Mouse (Mus musculus) heart, embryonic 16.5 days (tissue): ENCODE results near the gene Anks3. TPM values are rescaled to one million over a fixed set of nuclear protein-coding genes. Genes with fewer than 3 reads are reported as not detected.

Experiments used
- ATAC-seq: fragments of 200-750 bp; cut with Nextera tagmentation; replicated peaks from 2 replicates; pipeline ENCODE4 v1.8.0; 2017; ENCODE audit warnings: moderate number of reproducible peaks; ENCODE audit not compliant: insufficient read depth, low FRiP score; ENCODE audit errors: extremely low read depth
- H3K27ac ChIP-seq: fragments of 300-500 bp; sonication (generic); 2 replicates; pipeline ENCODE4 v1.5.1; 2014; ENCODE audit warnings: mild to moderate bottlenecking, low read length, control low read depth, moderate library complexity
- H3K27me3 ChIP-seq: fragments of 300-500 bp; sonication (generic); 2 replicates; pipeline ENCODE4 v1.6.1; 2014; ENCODE audit warnings: low read length, mixed read lengths; ENCODE audit not compliant: control insufficient read depth, insufficient read depth
- H3K36me3 ChIP-seq: fragments of 300-500 bp; sonication (generic); 2 replicates; pipeline ENCODE4 v1.6.1; 2014; ENCODE audit not compliant: control insufficient read depth, insufficient read depth
- H3K4me1 ChIP-seq: fragments of 300-500 bp; sonication (generic); 2 replicates; pipeline ENCODE4 v1.6.1; 2014; ENCODE audit warnings: low read length, mixed read lengths; ENCODE audit not compliant: control insufficient read depth, insufficient read depth
- H3K4me2 ChIP-seq: fragments of 300-500 bp; sonication (generic); 2 replicates; pipeline ENCODE4 v1.6.1; 2014; ENCODE audit warnings: low read depth, mild to moderate bottlenecking, control low read depth, low read length
- H3K4me3 ChIP-seq: fragments of 300-500 bp; sonication (generic); 2 replicates; pipeline ENCODE4 v1.5.1; 2014; ENCODE audit warnings: mild to moderate bottlenecking, control low read depth, low read length
- H3K9ac ChIP-seq: fragments of 300-500 bp; sonication (generic); 2 replicates; pipeline ENCODE4 v1.6.1; 2014; ENCODE audit warnings: low read length, control low read depth
- H3K9me3 ChIP-seq: fragments of 300-500 bp; sonication (generic); replicated peaks from 2 replicates; pipeline ENCODE4 v1.6.1; 2016; ENCODE audit warnings: low read length; ENCODE audit not compliant: control insufficient read depth
- WGBS: fragments of 180-500 bp; shearing (Covaris S2); extraction: QIAGEN DNeasy Blood & Tissue Kit; methylation state at CpG from one replicate; pipeline ENCODE4 v1.1.7; 2014; 5-methylcytosine and 5-hydroxymethylcytosine counted together
- polyA plus RNA-seq: library from polyadenylated mRNA; unstranded; fragments of >200 nt; fragmentation: Nextera tagmentation; extraction: Ambion mirVana; gene quantifications from 2 replicates; pipeline ENCODE4 v1.2.1, GENCODE M21; 2015

The Anks3 gene
- polyA plus RNA-seq: 34.8 and 36.6 TPM in 2 replicates

GRCm38 (mm10) chr16:4963797-4964709 is at the start of gene Anks3:
TSS of gene Anks3 (minus strand) at chr16:4964205.
- Histone ChIP-seq H3K9me3 (no peaks in the 10 kb centered on the region), H3K9ac (peak within 1 kb of the TSS; percentile 89), H3K4me2 (peak within 1 kb of the TSS; percentile 96), H3K27me3 (no peaks in the 10 kb centered on the region), H3K36me3 (no peaks in the 10 kb centered on the region), H3K4me1 (peaks cover 12% of the 10 kb centered on the region), H3K27ac (peak within 1 kb of the TSS; percentile 85), H3K4me3 (peak within 1 kb of the TSS; percentile 83)
- peak; percentile 96 for ATAC-seq
- WGBS: under 1% methylated on average over 73 of the region's 76 CpGs

GRCm38 (mm10) chr16:5013054-5013838 is 49.2 kb upstream of the Anks3 start, which contains the start of gene Rogdi:
TSS of gene Rogdi (minus strand) at chr16:5013553.
- ATAC-seq: peak; percentile 99
- H3K4me2 ChIP-seq: peak within 1 kb of the TSS; percentile 95
- H3K36me3 ChIP-seq: peaks cover 35% of the 10 kb centered on the region
- H3K27ac ChIP-seq: peak within 1 kb of the TSS; percentile 51
- WGBS: under 1% methylated on average over 62 of the region's 63 CpGs
- peak within 1 kb of the TSS; percentile 79 for H3K9ac ChIP-seq
- peak within 1 kb of the TSS; percentile 78 for H3K4me3 ChIP-seq
- no peaks in the 10 kb centered on the region for H3K9me3 ChIP-seq
- H3K27me3 ChIP-seq: no peaks in the 10 kb centered on the region
- peaks cover 6% of the 10 kb centered on the region for H3K4me1 ChIP-seq

- Histone ChIP-seq H3K4me3 (peak overlapping the region; percentile 78), H3K4me2 (peak overlapping the region; percentile 95), H3K27ac (no peak overlapping the region), H3K4me1 (peaks cover 6% of the 10 kb centered on the region), H3K36me3 (peaks cover 25% of the 10 kb centered on the region), H3K9me3 (no peaks in the 10 kb centered on the region), H3K27me3 (no peaks in the 10 kb centered on the region), H3K9ac (peak overlapping the region; percentile 79)
- WGBS: 47% methylated on average over 13 of the region's 13 CpGs
- ATAC-seq: no peak
Measured at GRCm38 (mm10) chr16:5012036-5013005, 48.3 kb upstream of the Anks3 start.

- H3K4me2 ChIP-seq: no peak overlapping the region
- no peak for ATAC-seq
- H3K4me3 ChIP-seq: no peak overlapping the region
- H3K27ac ChIP-seq: no peak overlapping the region
- no peak overlapping the region for H3K9ac ChIP-seq
- peaks cover 11% of the 10 kb centered on the region for H3K4me1 ChIP-seq
- H3K27me3 ChIP-seq: no peaks in the 10 kb centered on the region
- peaks cover 18% of the 10 kb centered on the region for H3K36me3 ChIP-seq
- WGBS: 81% methylated on average over 7 of the region's 7 CpGs
- H3K9me3 ChIP-seq: no peaks in the 10 kb centered on the region
Measured at GRCm38 (mm10) chr16:5011285-5011684, 47.3 kb upstream of the Anks3 start.

GRCm38 (mm10) chr16:5010371-5010935 is 46.4 kb upstream of the Anks3 start:
- no peak overlapping the region for H3K9ac ChIP-seq
- H3K9me3 ChIP-seq: no peaks in the 10 kb centered on the region
- peaks cover 11% of the 10 kb centered on the region for H3K4me1 ChIP-seq
- H3K27ac ChIP-seq: no peak overlapping the region
- no peak overlapping the region for H3K4me3 ChIP-seq
- H3K4me2 ChIP-seq: no peak overlapping the region
- no peaks in the 10 kb centered on the region for H3K27me3 ChIP-seq
- no peak for ATAC-seq
- peaks cover 9% of the 10 kb centered on the region for H3K36me3 ChIP-seq
- WGBS: 92% methylated on average over 10 of the region's 10 CpGs

- Histone ChIP-seq H3K9me3 (no peaks in the 10 kb centered on the region), H3K27me3 (no peaks in the 10 kb centered on the region), H3K27ac (no peak overlapping the region), H3K9ac (no peak overlapping the region), H3K4me3 (no peak overlapping the region), H3K4me2 (no peak overlapping the region), H3K36me3 (no peaks in the 10 kb centered on the region), H3K4me1 (peaks cover 11% of the 10 kb centered on the region)
- ATAC-seq: no peak
- 85% methylated on average over 12 of the region's 12 CpGs for WGBS
Measured at GRCm38 (mm10) chr16:5008076-5008475, 44.1 kb upstream of the Anks3 start.

GRCm38 (mm10) chr16:5007492-5007891 is 43.5 kb upstream of the Anks3 start:
- Histone ChIP-seq H3K4me1 (peaks cover 9% of the 10 kb centered on the region), H3K27me3 (no peaks in the 10 kb centered on the region), H3K9ac (no peak overlapping the region; the same call in 1 of the 2 replicates), H3K4me2 (peak overlapping the region; percentile 8; the same call in 1 of the 2 replicates), H3K4me3 (no peak overlapping the region), H3K36me3 (no peaks in the 10 kb centered on the region), H3K27ac (no peak overlapping the region), H3K9me3 (no peaks in the 10 kb centered on the region)
- ATAC-seq: no peak
- WGBS: 56% methylated on average over 6 of the region's 6 CpGs

GRCm38 (mm10) chr16:5007067-5007466 is 43.1 kb upstream of the Anks3 start, which contains the start of gene Smim22:
TSS of gene Smim22 (plus strand) at chr16:5007288.
- Histone ChIP-seq H3K9me3 (no peaks in the 10 kb centered on the region), H3K4me1 (peaks cover 5% of the 10 kb centered on the region; the same call in 1 of the 2 replicates), H3K4me3 (no peak within 1 kb of the TSS), H3K27ac (no peak within 1 kb of the TSS), H3K36me3 (no peaks in the 10 kb centered on the region), H3K4me2 (peak within 1 kb of the TSS; percentile 8; the same call in 1 of the 2 replicates), H3K9ac (no peak within 1 kb of the TSS; the same call in 1 of the 2 replicates), H3K27me3 (no peaks in the 10 kb centered on the region)
- ATAC-seq: 0 out of 2 replicates have a peak, but pooled peaks have one; percentile 30
- 53% methylated on average over 5 of the region's 5 CpGs for WGBS
